Mouse (Mus musculus) regulatory T cell (primary cell): ENCODE data around the gene Nrxn3.

Experiments used
- in situ Hi-C: fragments of 300-600 bp; cut with MboI, MseI; formaldehyde crosslinking; loops from one replicate; pipeline ENCODE4 v1.15.1; 2025; ENCODE audit warnings: high pct_unique_total_duplicates

The Nrxn3 gene

DNA sequence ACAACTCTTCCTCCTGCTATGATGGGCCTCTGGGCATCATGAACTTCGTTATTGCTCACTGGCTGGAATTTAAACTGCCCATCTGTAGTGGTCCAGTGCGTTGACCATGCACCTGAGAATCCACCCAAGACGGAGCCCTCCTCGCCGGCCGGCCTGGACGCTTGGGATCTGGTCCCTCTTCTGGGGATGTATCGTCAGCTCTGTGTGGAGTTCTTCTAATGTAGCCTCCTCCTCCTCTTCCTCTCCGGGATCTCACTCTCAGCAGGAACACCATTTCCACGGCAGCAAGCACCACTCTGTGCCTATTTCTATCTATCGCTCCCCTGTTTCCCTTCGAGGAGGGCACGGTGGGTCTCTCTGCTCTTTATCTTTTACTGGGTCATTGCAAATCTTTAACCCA, 1090.6 kb downstream of the Nrxn3 start:
- in situ Hi-C loops: no loop called here

DNA sequence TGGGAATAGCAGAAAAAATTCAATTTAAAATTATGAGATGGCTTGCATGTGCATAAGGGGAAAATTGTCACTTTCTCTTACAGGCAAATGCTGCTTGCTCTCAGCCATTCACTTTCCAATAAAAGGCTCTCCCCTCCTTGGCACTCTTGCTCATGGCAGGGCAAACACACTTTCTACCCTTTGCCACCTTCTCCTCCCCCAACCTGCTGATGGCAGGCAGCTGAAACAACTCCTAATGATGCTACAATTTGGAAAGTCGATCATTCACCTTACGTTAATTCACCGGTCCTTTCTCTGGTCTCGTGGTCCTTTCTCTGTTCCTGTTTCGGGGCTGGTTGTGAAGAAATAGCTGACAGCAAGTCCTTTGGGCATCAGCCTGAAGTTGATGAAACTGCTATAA, 1091.0 kb downstream of the Nrxn3 start:
- in situ Hi-C loops: no loop called here

DNA sequence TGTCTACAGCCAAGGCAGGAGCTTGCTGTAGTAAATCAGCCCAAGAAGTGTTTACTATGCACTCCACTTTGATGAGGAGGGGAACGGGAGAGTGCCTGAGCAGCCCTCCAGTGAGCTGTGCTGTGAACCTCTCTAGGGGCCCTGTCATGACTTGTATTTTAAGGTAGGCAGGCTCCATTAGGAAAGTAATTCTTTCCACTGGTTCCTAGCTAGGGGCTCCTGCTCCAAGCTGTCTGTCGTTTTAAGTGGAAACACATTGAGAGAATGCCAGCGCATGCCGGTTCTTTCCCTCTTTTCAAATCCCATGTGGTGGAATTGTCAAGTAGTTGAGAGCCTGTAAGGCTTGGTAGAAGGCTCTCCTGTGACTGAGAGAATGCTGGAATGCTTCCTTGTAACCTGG, 1091.9 kb downstream of the Nrxn3 start:
- in situ Hi-C loops: no loop called here

DNA sequence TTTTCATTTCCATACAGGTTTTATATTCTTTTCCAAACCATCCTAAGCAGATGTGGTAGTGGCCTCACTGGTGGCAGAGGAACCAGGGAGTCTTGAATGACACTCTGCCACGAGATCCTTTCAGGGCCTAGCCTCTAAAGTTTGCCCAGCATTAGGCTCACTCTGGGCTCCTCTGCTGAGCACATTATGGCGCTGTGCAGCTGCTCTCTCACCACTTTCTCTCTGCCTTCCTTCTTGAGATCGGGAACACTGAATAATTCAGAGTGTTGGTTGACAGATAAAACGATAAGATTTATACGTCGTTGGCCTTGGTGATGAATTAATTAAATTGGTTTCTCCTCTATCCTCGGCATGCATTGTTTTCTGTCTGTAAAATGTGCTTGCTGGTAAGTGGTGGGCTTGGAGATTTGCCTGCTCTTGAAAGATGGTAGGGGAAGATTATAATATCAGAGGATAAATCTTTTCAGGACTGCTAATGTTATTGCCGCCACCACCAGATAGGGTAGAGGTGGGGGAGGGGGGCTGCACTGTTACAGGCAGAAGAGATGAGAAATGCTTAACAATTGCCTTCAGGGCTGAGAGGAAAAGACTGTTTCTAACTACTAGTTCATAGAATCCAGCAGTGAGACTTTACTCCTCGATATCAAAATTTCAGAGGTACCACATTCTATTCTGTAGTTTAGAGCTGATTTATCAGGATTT, 1094.5 kb downstream of the Nrxn3 start:
- in situ Hi-C loops: no loop called here

DNA sequence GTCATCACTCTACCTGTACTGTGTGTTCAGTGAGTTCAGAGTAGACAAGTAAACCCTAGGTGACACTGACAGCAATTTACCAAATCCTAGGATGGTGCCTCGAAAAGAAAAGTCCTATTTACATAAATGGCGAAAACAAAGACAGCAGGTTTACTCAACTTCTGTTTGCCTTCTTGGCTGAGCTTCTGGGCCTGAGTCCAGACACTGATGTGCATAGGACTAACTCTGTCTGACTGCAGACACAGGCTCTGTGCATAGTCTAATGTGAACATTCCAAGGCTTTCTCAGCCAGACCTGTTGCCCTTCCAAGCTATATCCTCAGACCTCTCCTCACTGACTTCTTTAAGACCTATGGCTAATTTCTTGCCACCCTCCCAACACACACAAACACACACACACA, 1095.5 kb downstream of the Nrxn3 start:
- in situ Hi-C loops: no loop called here

DNA sequence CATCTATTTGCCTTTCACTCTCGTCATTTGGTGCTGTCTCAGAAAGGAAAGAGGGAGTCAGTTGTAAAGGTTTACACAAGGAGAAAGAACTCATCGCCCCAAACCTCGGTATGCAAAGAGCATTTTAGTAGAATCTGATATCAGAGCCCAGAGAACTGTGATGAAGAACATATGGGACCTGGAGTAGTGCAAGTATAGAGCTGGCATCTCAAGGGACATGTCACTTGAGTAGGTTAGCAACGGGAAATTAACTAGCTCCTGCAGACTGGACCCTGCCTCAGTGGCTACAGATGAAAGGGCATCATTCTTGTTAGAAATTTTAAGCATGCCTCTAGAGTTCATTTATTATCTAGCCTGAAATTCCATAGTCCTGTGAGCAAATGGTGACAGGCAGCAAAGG, 1099.5 kb downstream of the Nrxn3 start:
- in situ Hi-C loops: no loop called here

DNA sequence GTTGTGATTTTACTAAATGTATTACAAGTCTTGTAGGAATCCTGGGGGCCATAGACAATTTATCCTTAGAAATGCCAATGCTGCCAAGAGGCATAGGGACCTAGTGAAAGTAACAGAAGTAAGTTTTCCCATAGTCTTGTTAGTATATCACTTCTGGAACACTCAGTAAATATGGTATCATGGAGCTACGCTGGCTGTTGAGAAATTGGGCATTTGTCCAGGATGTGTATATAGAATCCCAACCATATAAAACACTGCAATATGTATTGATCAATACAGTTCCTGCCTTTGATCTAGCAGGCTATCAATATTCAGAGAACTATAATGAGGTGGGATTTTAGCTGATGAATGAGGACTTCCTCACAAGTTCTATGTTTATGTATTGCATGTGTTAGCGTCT, 1107.3 kb downstream of the Nrxn3 start:
- in situ Hi-C loops: no loop called here

DNA sequence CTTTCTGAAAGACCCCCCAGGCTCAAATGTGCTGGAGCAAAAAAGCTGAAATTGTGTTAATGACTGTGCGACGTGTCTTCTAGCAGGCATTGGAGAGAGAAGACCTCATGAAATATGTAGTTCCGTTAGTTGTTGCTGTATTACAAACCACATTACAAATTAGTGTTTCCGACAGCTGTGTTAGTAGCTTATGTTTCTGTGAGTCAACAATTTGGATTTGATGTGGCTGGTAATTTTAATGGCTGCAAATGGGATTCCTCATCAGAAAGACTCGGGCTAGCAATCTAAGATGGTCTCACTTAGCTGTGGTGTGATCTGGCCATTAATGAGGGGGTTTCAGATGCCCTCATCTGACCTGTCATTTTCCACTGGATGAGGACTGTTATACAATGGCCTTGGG, 1107.7 kb downstream of the Nrxn3 start:
- in situ Hi-C loops: no loop called here

DNA sequence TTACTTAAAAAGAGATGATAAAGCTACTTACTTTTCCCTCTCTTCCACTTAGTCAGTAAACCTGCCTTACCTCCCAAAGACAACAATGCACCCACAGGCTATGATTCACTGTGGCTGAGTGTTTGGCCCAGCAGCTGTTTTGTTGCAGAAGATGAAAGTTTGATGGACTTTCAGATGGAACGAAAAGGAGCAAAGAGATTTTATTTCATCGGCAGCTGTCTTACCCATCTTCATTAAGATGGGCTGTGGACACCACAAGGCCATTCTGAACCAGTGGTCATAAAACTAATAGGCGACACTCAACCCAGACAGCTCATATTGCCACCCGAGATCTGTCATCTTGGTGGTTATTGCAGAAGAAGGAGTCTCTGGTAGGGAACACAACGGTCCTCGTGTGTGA, 1108.6 kb downstream of the Nrxn3 start:
- in situ Hi-C loops: no loop called here

DNA sequence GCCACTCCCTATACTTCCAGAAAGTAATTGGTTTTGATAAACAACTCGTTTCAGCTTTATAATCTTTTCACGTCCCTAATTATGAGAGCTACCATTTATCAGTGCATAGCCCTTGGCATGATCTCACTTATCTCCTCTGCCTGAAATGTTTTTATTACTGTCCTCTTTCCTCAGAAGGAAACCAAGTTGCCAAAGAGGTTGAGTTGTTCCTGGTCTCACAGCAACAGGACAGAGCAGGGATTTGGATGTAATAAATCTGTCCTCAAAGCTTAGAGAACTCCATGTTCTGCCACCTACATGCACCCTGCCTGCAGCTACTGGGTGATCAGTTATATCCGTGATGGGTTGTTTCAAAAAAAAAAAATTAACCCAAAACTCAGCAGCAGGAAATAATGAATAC, 1113.6 kb downstream of the Nrxn3 start:
- in situ Hi-C loops: no loop called here

DNA sequence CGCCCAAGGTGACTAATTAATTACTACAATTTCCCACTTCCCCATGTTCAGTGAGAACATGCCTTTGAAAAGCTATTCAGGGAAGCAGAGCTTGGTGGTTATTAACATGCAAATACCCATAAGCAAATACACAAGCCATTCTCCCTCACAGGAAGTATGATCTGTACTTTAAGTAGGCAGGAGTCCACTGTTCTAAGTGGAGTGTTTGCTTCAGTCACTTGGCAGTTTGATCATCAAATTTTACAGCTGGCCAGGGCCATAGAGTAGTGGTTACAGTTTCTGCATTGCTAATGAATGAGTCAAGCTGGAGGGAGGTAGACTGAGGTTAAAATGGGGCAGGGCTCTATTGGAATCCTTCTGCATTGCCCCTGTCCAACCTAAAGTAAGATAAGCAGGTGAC, 1120.2 kb downstream of the Nrxn3 start:
- in situ Hi-C loops: no loop called here

DNA sequence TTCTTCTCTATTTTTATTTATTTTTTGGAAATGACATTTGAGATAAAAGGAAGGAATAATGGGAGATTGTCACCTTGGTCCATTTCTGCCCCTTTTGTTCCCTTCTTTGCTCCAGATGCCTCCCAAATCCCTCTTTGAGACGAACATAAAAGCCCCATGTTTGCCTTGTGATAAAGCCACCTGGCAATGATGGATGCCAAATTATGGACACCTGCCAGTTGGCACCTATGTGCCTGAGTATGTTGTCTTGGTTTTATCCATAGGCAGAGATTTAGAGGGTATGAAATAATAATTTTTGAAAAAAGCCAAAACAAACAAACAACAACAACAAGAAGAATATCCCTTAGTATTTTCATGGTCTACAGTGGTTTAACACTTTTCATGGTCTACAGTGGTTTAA, 1125.4 kb downstream of the Nrxn3 start:
- in situ Hi-C loops: no loop called here

DNA sequence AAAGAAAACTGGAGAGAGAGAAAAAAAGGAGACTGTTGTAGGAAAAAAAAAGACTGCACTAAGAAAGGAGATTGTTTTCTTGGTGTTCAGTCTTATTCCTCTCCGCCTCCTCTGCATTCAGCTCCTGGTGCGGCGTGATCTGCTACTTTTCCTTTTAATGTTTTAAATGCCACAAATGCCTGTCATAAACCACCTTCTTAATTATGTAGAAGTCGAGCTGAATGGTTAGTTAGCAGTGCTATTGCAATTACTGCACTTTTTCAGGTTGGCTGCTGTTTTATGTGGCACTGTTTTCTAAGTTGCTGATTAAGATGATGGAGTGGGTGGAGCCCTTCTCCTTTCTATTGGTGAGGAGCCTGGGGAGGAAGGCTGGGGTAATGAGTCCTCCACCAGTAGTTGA, 1131.7 kb downstream of the Nrxn3 start:
- in situ Hi-C loops: no loop called here

DNA sequence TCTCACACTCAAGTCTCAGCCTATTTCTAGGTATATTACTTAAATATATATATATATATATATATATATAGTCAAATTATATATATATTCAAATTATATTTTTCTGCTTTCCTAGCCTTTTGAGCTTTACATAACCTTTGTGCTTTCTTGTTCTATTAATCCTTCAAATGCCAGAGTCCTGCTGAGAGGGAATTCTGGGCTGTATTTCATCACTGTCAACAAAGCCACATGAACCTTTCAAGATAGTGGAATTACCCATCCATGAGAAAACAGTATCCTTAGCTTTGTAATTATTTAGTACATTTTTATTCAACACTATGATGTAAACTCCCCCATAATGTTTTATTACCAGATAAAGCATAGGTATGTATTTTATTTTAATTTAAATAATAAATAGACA, 1144.4 kb downstream of the Nrxn3 start:
- in situ Hi-C loops: no loop called here

DNA sequence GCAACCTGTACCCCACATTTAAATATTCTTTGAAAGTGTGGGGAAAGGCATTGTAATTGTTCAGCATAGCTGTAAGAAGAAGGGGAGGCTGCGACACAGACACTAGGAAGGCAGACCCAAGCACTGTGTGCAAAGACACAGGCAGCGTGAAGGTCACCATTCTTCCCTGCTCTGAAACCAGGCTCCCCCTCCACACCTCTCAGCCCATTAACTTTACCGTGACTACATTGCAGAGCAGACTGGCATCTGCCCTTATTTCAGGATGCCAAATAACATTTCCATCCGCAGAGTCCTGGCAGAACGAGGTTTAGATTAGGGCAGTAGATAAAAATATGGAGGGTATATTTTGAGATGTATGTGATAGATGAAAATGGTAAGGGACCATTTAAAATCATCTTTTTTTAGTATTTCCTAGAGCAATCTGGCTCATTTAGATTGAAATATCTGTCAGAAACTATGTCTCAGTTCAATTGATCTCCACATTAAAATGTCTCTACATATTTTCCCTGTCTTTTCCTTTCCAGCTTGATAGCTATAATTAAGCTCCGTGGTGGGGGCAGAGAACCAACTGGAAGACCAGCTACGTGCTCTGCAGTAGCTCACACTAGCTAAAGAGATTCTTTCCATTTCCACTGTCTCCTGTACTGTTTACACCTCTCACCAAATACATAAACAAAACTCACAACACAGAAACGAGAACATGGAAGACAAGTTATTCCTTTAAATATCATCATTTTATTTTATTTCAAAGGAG, 1160.1 kb downstream of the Nrxn3 start:
- in situ Hi-C loops: no loop called here

DNA sequence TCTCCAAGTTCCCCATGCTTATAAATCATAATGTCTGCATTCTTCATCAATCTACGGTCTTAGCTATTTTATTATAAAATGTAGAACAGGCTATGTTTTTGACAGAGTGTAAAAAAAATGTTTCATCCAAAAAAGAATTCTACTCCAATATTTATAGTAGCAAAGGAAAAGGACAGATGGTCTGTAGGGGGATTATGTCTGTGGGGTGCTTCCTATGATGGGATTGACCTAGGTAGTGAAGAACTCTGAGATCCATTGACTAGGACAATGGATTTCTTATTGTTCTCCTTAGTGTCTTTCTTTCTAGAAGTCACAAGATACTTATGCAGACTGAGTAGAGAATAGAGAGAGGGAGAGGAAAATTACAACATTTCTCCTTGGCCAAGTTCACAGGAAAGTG, 1161.9 kb downstream of the Nrxn3 start:
- in situ Hi-C loops: no loop called here

DNA sequence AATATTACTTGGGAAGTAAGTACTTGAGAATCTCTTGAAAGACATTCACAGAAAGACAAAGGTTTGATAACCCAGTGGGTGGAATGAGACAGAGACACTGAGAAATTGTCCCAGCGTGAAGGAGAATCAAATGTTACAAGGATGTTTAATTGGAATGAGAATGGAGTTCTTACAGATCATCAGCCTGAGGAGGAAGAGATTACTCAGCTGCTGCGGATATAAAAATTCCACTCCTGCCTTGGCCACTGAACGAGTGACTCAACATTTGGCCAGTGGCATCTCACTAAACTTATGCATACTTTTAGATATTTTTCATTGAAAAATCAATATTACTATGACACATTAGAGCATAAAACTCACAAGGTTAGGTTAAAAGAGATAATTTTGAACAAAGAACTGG, 1166.0 kb downstream of the Nrxn3 start:
- in situ Hi-C loops: no loop called here

DNA sequence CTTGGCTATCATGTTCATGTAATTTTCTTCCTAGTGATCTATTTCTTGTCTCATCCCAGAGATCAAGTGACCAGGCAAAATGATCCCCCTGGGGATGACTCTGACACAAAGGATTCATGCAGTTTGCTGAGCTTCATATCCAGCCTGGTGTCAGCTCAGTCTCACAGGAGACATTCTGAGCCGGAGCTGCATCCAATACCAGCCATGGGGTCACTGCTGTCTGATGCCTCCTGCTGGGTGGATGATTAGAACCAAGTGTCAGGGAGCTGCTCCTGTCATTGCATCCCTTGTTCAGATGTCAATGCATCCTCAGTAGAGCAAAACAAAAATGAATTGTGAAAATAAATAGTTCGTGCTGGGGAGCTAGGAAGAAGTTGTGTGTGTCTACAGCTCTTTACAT, 1174.2 kb downstream of the Nrxn3 start:
- in situ Hi-C loops: no loop called here

DNA sequence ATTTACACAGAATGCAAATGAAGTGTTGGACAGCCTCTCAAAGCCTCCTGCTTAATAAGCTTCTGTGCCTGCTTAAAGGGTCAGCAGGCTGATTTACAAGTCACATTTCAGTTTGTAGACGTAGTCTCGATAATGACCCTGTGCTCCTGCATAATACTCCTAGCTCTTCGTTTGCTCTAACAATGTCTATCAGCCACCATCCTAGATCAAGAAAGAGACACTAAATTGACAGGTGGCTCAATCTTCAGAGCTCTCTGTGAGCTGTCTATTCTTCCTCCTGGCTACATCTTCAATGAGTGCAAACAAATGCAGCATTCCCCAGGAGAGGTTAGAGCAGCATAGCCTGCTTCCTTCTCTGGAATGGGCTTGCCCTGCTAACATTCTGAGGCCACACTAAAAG, 1186.9 kb downstream of the Nrxn3 start:
- in situ Hi-C loops: no loop called here

DNA sequence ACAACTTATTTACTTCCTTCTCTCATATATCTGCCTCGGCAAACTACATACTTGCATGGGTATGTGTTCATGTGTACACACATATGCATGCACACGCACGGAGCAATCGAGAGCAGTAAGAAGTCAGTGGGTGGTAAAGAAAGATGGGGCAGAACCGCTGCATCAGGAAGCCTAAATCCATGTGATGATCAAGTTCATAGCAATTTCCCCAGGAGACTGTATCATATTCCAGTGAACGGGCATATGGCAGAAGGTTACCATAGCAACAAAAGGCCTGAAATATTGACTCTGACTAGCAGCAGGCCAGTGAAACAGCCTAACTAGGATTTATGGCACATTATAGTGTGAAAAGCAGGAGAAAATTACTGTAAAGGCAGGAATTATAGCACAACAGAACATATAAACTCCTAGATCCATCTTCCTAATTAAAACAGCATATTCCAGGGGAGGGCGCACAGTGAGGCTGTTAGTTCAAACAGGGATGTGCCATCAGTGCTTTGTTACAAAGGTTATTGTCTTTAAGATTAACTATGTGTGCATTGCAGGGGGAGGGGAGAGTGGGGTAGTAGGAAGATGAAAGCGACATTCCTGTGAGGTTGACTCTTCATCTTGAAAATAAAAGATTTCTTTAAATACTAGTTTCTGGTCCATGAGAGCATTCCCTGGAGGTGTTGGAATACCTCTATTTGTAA, 1195.6 kb downstream of the Nrxn3 start:
- in situ Hi-C loops: no loop called here

DNA sequence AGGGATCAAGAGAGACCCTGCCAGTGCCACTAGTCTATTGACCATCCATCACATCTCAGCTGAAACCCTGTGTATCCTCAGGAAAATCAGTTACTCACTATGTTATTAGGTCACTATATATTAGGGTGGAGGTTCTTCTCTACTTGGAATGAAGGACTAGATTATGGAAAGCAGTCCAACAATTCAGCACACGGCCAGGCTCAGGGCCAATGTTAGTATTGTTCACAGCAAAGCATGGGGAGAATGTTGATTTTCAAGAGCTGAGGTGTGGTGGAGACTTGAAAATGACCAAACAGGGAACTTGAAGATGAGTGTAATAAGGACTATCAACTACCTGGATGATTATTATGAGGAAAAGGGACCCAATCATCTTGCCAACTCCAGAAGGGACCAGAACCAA, 1209.7 kb downstream of the Nrxn3 start:
- in situ Hi-C loops: no loop called here

DNA sequence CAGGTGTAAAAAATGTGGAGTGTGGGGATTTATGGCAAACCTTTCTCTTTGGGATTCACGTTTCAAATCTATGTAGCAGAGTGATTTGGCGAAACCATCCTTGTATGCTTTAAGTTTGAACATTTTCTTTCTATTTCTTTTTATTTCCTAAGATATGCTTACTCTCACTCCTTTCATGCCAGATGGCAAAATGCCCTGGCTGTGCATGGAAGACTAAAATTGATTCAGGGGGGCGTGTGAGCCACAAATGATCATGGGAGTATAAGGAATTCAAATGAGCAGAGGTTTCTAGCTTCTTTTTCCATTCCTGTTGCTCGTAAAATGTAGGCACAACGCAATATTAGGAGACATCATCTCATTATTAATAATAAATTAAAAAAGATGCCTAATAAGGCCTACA, 1211.0 kb downstream of the Nrxn3 start:
- in situ Hi-C loops: no loop called here

DNA sequence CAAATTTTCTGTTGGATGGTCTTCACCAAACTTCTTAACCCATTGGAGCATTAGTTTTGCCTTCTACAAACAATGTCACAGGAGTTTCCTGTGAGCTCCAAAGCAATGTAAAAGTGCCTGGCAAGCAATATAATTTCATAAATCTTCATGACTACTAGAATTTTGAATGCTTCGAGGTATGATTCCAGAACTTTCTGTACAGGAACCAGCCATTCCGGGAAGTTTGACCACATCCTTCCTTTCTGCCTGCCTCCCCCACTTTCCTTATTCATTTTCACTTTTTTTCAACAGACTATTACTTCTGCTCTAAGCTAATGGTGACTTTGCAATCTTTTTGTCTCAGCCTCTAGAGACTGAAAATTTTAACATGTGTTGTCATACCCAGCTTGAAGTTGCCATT, 1218.1 kb downstream of the Nrxn3 start:
- in situ Hi-C loops: no loop called here
